Mouse (Mus musculus): ENCODE data around the gene Smad3. TPM values are rescaled to one million over a fixed set of nuclear protein-coding genes. Genes with fewer than 3 reads are reported as not detected.

Smad3 gene
- polyA plus RNA-seq, 1 experiment from 2014 or later: 2.7 TPM

- WGBS (ENCODE audit: insufficient replicate concordance): 34% methylated on average over 10 of the region's 10 CpGs
- Histone ChIP-seq H3K27ac (peak overlapping the region; percentile 60), H3K27me3 (no peaks in the 10 kb centered on the region), H3K4me2 (peak overlapping the region; percentile 42), H3K9me3 (replicated peaks) (no peaks in the 10 kb centered on the region), H3K4me1 (replicated peaks) (peaks cover 40% of the 10 kb centered on the region), H3K9ac (peak overlapping the region; percentile 57), H3K36me3 (no peaks in the 10 kb centered on the region), H3K4me3 (replicated peaks) (no peak overlapping the region)
- DNase-seq (peak; percentile 42), ATAC-seq (ENCODE audit: low read depth) (peak; percentile 84)
Measured at GRCm38 (mm10) chr9:63696463-63697105, 61.2 kb downstream of the Smad3 start.

DNA sequence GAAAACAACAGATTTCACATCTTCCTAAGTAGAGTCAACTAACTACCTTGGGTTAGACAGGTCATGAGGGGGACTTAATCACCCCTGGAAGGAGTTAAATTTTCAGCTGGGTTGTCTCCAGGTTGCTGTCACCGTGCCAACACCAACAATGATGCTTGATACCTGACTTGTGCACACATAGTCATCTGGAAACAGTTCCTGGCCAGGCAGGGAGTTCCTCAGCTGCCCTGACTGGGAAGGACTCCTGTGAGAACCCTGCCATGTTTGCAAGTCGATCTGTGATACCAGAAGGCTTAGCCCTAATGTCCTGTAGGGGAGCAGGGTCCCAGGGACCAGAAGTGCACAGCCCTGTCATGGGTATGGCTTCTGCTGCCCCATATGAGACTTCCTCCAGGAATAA, 65.8 kb downstream of the Smad3 start:
- H3K36me3 ChIP-seq: 0 out of 2 replicates have a peak, but pooled peaks cover 4% of the 10 kb centered on the region
- no peak overlapping the region for H3K4me3 ChIP-seq (replicated peaks)
- WGBS (ENCODE audit: insufficient replicate concordance): 56% methylated on average over 2 of the region's 2 CpGs
- H3K9ac ChIP-seq: no peak overlapping the region
- no peak for ATAC-seq (ENCODE audit: low read depth)
- H3K27ac ChIP-seq: no peak overlapping the region
- peaks cover 13% of the 10 kb centered on the region for H3K4me1 ChIP-seq (replicated peaks)
- H3K27me3 ChIP-seq: no peaks in the 10 kb centered on the region
- no peak for DNase-seq
- H3K4me2 ChIP-seq: no peak overlapping the region
- H3K9me3 ChIP-seq (replicated peaks): no peaks in the 10 kb centered on the region

- Histone ChIP-seq H3K9me3 (replicated peaks) (no peaks in the 10 kb centered on the region), H3K36me3 (0 out of 2 replicates have a peak, but pooled peaks cover 4% of the 10 kb centered on the region), H3K4me2 (no peak overlapping the region), H3K9ac (no peak overlapping the region), H3K4me3 (replicated peaks) (no peak overlapping the region), H3K27me3 (no peaks in the 10 kb centered on the region), H3K27ac (peak overlapping the region; percentile 34; the same call in 1 of the 2 replicates), H3K4me1 (replicated peaks) (no peaks in the 10 kb centered on the region; the same call in 1 of the 2 replicates)
- DNase-seq (no peak), ATAC-seq (ENCODE audit: low read depth) (no peak)
- 52% methylated on average over 1 of the region's 1 CpGs for WGBS (ENCODE audit: insufficient replicate concordance)
Measured at GRCm38 (mm10) chr9:63690511-63690910, 67.3 kb downstream of the Smad3 start.

DNA sequence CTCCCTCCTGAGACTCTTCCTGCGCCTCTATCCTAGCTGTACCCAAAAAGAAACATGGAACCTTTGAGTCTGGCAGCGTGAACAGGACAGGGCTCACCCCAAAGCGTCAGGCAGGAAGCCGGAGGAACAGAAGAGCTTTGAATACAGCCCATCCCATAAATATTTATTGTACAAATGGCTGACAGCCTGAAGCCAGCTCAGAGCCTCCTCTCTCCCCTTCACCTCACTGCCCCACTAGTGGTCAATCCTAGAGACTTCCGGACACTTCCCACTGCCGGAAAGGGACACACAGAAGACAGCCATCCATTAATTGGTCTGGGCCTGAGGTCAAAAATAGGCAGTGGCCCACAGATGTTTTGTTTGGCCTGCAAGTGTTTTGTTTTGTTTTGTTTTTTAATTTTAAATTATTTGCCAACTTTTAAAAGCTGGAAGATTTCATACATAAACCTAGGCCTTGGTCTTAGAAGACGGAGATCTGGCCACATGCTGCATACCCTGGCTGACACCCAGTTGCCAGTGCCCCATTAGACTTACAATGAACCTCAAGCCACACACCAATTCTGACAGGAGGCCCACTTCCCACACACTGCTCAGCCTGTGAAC, 70.3 kb downstream of the Smad3 start:
- Histone ChIP-seq H3K27ac (no peak overlapping the region; the same call in 1 of the 2 replicates), H3K27me3 (no peaks in the 10 kb centered on the region), H3K4me3 (replicated peaks) (no peak overlapping the region), H3K9ac (no peak overlapping the region), H3K9me3 (replicated peaks) (no peaks in the 10 kb centered on the region), H3K4me2 (no peak overlapping the region), H3K4me1 (replicated peaks) (peaks cover 12% of the 10 kb centered on the region), H3K36me3 (0 out of 2 replicates have a peak, but pooled peaks cover 4% of the 10 kb centered on the region)
- DNase-seq (no peak), ATAC-seq (ENCODE audit: low read depth) (no peak)
- WGBS (ENCODE audit: insufficient replicate concordance): 77% methylated on average over 7 of the region's 7 CpGs

DNA sequence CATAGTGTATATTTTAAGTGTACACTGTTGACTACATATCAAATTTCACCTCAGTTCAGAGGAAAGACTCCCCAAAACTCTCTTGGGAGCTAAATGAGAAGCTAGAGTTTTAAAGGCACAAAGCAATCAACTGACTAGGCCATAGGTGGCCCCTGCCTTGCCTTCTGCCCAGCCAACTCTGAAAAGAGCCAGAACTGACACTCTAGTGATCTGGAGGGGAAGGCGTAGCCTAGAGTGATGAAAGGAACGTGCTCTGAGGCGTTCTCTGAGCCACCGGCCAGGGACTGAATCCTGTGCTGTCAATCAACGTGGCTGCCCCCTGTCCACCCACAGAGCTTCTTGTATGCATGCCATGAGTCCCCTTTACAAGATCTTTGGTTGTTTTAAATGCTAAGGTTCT, 72.4 kb downstream of the Smad3 start:
- Histone ChIP-seq H3K4me3 (replicated peaks) (no peak overlapping the region), H3K4me1 (replicated peaks) (peaks cover 24% of the 10 kb centered on the region), H3K27me3 (no peaks in the 10 kb centered on the region), H3K4me2 (no peak overlapping the region), H3K27ac (no peak overlapping the region), H3K9me3 (replicated peaks) (no peaks in the 10 kb centered on the region), H3K36me3 (0 out of 2 replicates have a peak, but pooled peaks cover 2% of the 10 kb centered on the region), H3K9ac (no peak overlapping the region)
- ATAC-seq (ENCODE audit: low read depth) (no peak), DNase-seq (no peak)
- 78% methylated on average over 5 of the region's 5 CpGs for WGBS (ENCODE audit: insufficient replicate concordance)

- WGBS (ENCODE audit: insufficient replicate concordance): 82% methylated on average over 6 of the region's 6 CpGs
- no peaks in the 10 kb centered on the region for H3K27me3 ChIP-seq
- ATAC-seq (ENCODE audit: low read depth): no peak
- H3K4me3 ChIP-seq (replicated peaks): no peak overlapping the region
- no peak overlapping the region for H3K9ac ChIP-seq
- H3K27ac ChIP-seq: no peak overlapping the region
- H3K4me2 ChIP-seq: no peak overlapping the region
- peaks cover 26% of the 10 kb centered on the region for H3K4me1 ChIP-seq (replicated peaks)
- H3K36me3 ChIP-seq: no peaks in the 10 kb centered on the region
- DNase-seq: no peak
- no peaks in the 10 kb centered on the region for H3K9me3 ChIP-seq (replicated peaks)
Measured at GRCm38 (mm10) chr9:63684277-63684676, 73.5 kb downstream of the Smad3 start.

DNA sequence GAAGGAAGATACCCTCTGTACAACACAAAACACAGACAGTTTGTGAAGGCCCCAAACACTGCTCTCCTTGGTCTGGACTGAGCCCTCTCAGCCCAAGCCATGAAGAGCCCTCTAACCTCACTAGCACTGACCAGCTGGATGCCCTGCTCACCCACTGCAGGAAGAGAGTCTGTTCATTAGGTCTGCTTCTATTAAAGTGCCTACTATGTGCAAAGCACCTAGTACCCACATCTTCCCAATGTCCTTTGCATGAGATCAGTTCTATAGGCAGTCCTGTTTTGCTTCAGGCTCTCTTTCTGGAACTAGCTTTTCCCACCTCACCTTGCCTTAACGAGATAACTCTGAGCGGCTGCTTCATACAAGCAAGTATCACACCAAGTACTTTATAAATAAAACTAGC, 74.9 kb downstream of the Smad3 start:
- Histone ChIP-seq H3K4me2 (no peak overlapping the region), H3K4me3 (replicated peaks) (no peak overlapping the region), H3K27ac (no peak overlapping the region), H3K27me3 (no peaks in the 10 kb centered on the region), H3K9me3 (replicated peaks) (no peaks in the 10 kb centered on the region), H3K9ac (no peak overlapping the region), H3K4me1 (replicated peaks) (peaks cover 36% of the 10 kb centered on the region), H3K36me3 (no peaks in the 10 kb centered on the region)
- no peak for DNase-seq
- WGBS (ENCODE audit: insufficient replicate concordance): 79% methylated on average over 2 of the region's 2 CpGs
- ATAC-seq (ENCODE audit: low read depth): no peak

- H3K4me1 ChIP-seq (replicated peaks): peaks cover 42% of the 10 kb centered on the region
- no peak overlapping the region for H3K4me2 ChIP-seq
- H3K36me3 ChIP-seq: no peaks in the 10 kb centered on the region
- H3K9me3 ChIP-seq (replicated peaks): no peaks in the 10 kb centered on the region
- ATAC-seq (ENCODE audit: low read depth) (peak; percentile 50; the same call in 1 of the 2 replicates), DNase-seq (no peak)
- no peak overlapping the region for H3K4me3 ChIP-seq (replicated peaks)
- 29% methylated on average over 9 of the region's 9 CpGs for WGBS (ENCODE audit: insufficient replicate concordance)
- H3K9ac ChIP-seq: no peak overlapping the region
- no peak overlapping the region for H3K27ac ChIP-seq
- H3K27me3 ChIP-seq: no peaks in the 10 kb centered on the region
Measured at GRCm38 (mm10) chr9:63682301-63682700, 75.5 kb downstream of the Smad3 start.

- H3K4me1 ChIP-seq (replicated peaks): peaks cover 51% of the 10 kb centered on the region
- H3K4me2 ChIP-seq: no peak overlapping the region
- H3K27ac ChIP-seq: peak overlapping the region; percentile 16; the same call in 1 of the 2 replicates
- no peak for DNase-seq
- no peak overlapping the region for H3K4me3 ChIP-seq (replicated peaks)
- H3K9ac ChIP-seq: no peak overlapping the region
- no peaks in the 10 kb centered on the region for H3K9me3 ChIP-seq (replicated peaks)
- 67% methylated on average over 1 of the region's 1 CpGs for WGBS (ENCODE audit: insufficient replicate concordance)
- no peak for ATAC-seq (ENCODE audit: low read depth)
- H3K36me3 ChIP-seq: no peaks in the 10 kb centered on the region
- no peaks in the 10 kb centered on the region for H3K27me3 ChIP-seq
Measured at GRCm38 (mm10) chr9:63678076-63678475, 79.7 kb downstream of the Smad3 start.

DNA sequence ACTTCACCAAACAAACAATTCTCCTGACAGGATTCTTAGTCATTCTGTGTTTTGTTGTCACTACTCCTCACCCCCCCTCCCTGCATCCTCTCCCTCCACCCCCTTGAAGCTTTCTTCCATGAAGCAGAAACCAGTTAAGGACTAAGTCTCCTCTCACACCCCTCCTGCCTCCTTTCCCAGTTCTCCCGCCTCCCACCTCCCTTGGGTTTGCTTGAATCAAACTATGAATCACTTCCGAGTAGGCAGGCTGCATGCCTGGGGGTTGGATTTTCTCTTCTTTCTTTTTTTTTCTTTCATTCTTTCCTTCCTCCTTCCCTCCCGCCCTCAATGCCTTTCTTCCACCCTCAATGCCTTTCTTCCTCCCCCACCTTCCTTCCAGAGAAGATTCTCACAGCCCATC, 80.2 kb downstream of the Smad3 start:
- Histone ChIP-seq H3K4me2 (no peak overlapping the region), H3K36me3 (no peaks in the 10 kb centered on the region), H3K27ac (no peak overlapping the region), H3K4me1 (replicated peaks) (peaks cover 51% of the 10 kb centered on the region), H3K27me3 (no peaks in the 10 kb centered on the region), H3K9ac (no peak overlapping the region), H3K4me3 (replicated peaks) (no peak overlapping the region), H3K9me3 (replicated peaks) (no peaks in the 10 kb centered on the region)
- ATAC-seq (ENCODE audit: low read depth) (no peak), DNase-seq (no peak)
- 56% methylated on average over 3 of the region's 3 CpGs for WGBS (ENCODE audit: insufficient replicate concordance)

GRCm38 (mm10) chr9:63674613-63675012, 83.2 kb downstream of the Smad3 start:
- DNase-seq (no peak), ATAC-seq (ENCODE audit: low read depth) (no peak)
- peaks cover 45% of the 10 kb centered on the region for H3K4me1 ChIP-seq (replicated peaks)
- no peak overlapping the region for H3K27ac ChIP-seq
- no peaks in the 10 kb centered on the region for H3K9me3 ChIP-seq (replicated peaks)
- no peaks in the 10 kb centered on the region; the same call in 1 of the 2 replicates for H3K36me3 ChIP-seq
- no peak overlapping the region for H3K4me2 ChIP-seq
- no peak overlapping the region for H3K9ac ChIP-seq
- no peak overlapping the region for H3K4me3 ChIP-seq (replicated peaks)
- WGBS (ENCODE audit: insufficient replicate concordance): 49% methylated on average over 10 of the region's 10 CpGs
- no peaks in the 10 kb centered on the region for H3K27me3 ChIP-seq

GRCm38 (mm10) chr9:63673494-63673805, 84.3 kb downstream of the Smad3 start:
- H3K9ac ChIP-seq: no peak overlapping the region
- H3K27me3 ChIP-seq: no peaks in the 10 kb centered on the region
- ATAC-seq (ENCODE audit: low read depth) (no peak), DNase-seq (no peak)
- no peak overlapping the region for H3K27ac ChIP-seq
- WGBS (ENCODE audit: insufficient replicate concordance): 50% methylated on average over 3 of the region's 3 CpGs
- H3K4me1 ChIP-seq (replicated peaks): peaks cover 44% of the 10 kb centered on the region
- H3K4me2 ChIP-seq: no peak overlapping the region
- no peaks in the 10 kb centered on the region for H3K9me3 ChIP-seq (replicated peaks)
- H3K36me3 ChIP-seq: no peaks in the 10 kb centered on the region; the same call in 1 of the 2 replicates
- no peak overlapping the region for H3K4me3 ChIP-seq (replicated peaks)

All from liver, embryonic 13.5 days (tissue).